Mouse (Mus musculus): Measurements from ENCODE around the gene Qpctl. TPM values are rescaled to one million over a fixed set of nuclear protein-coding genes. Genes with fewer than 3 reads are reported as not detected.
A peak's percentile ranks its signal among the peaks of the same experiment; 100 is the strongest.

Qpctl gene
- polyA plus RNA-seq, 1 experiment: 5.0 TPM

DNA sequence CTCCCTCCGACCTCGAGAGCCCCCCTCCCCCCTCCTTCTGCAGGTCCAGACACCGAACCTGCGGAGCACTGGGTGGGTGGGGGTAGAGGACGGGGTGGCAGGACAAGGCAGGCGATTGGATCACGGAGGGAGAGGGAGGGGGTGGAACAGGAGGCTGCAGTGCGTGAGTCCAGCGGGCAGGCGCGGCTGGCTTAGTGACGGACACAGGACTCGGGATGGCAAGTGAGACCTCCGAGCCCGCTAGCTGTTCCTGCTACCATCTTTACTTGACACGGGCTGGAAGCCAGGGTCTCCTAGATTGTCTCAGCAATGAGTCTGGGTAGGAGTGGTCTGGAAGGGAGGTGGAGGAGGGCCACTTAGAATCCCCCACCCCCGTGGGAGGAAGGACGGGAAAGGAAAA is 28.9 kb upstream of the Qpctl start:
- Histone ChIP-seq H3K9me3 (no peaks in the 10 kb centered on the region), H3K27me3 (replicated peaks) (peaks cover 44% of the 10 kb centered on the region), H3K36me3 (replicated peaks; ENCODE audit: low read length) (peaks cover 10% of the 10 kb centered on the region), H3K4me1 (peaks cover 74% of the 10 kb centered on the region), H3K4me3 (replicated peaks) (peak overlapping the region; percentile 89)
- TF ChIP-seq FLI1 (IDR thresholded peaks at IDR 0.05; ENCODE audit: low read length) (no peak), GATA1 (IDR thresholded peaks at IDR 0.05; ENCODE audit: borderline replicate concordance, low read length) (no peak)

DNA sequence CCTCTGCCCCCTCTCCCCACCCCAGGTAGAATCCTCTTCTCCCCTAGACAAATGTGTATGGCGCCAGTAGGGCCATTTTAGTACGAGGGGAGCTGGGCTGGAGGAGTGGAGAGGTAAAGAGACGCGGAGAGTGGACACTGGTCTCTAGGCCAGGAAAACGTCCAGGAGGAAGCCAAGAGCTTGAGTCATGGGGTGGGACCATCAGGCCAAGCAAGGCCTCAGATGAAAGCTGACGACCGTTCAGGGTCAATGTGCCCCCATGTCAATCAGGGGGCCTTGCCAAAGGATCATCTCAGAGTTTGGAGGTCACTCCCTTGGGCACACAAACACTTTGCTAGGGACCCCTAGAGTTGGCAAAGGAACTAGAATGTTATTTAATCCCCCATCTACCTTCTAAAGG is 28.1 kb upstream of the Qpctl start:
- H3K4me1 ChIP-seq: peaks cover 74% of the 10 kb centered on the region
- peaks cover 51% of the 10 kb centered on the region for H3K27me3 ChIP-seq (replicated peaks)
- no peaks in the 10 kb centered on the region for H3K9me3 ChIP-seq
- TF ChIP-seq FLI1 (IDR thresholded peaks at IDR 0.05; ENCODE audit: low read length) (no peak), GATA1 (IDR thresholded peaks at IDR 0.05; ENCODE audit: borderline replicate concordance, low read length) (no peak)
- no peak overlapping the region for H3K4me3 ChIP-seq (replicated peaks)
- H3K36me3 ChIP-seq (replicated peaks; ENCODE audit: low read length): peaks cover 2% of the 10 kb centered on the region

DNA sequence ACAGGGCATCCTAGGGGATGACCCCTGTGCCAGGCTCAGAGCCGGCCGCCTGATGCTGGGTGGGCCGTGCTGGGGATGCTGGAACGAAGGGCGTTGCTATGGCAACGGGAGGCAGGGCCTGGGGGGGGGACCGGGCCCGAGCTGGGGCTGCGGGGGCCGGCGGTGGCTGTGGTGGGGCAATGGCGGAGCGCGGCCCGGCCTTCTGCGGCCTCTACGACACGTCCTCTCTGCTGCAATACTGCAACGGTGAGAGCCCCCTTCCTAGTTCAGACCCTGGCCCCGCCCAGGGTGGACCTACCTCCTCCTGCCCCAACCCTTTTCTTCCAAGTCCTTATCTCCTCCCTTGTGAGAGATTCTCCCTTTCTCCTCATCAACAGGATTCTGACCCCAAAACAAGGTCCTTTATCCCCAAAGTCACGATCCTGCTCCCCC is 27.4 kb upstream of the Qpctl start:
- Histone ChIP-seq H3K4me3 (replicated peaks) (no peak overlapping the region), H3K27me3 (replicated peaks) (peaks cover 58% of the 10 kb centered on the region), H3K4me1 (peaks cover 74% of the 10 kb centered on the region), H3K9me3 (no peaks in the 10 kb centered on the region), H3K36me3 (replicated peaks; ENCODE audit: low read length) (no peaks in the 10 kb centered on the region)
- TF ChIP-seq FLI1 (IDR thresholded peaks at IDR 0.05; ENCODE audit: low read length) (no peak), GATA1 (IDR thresholded peaks at IDR 0.05; ENCODE audit: borderline replicate concordance, low read length) (no peak)

DNA sequence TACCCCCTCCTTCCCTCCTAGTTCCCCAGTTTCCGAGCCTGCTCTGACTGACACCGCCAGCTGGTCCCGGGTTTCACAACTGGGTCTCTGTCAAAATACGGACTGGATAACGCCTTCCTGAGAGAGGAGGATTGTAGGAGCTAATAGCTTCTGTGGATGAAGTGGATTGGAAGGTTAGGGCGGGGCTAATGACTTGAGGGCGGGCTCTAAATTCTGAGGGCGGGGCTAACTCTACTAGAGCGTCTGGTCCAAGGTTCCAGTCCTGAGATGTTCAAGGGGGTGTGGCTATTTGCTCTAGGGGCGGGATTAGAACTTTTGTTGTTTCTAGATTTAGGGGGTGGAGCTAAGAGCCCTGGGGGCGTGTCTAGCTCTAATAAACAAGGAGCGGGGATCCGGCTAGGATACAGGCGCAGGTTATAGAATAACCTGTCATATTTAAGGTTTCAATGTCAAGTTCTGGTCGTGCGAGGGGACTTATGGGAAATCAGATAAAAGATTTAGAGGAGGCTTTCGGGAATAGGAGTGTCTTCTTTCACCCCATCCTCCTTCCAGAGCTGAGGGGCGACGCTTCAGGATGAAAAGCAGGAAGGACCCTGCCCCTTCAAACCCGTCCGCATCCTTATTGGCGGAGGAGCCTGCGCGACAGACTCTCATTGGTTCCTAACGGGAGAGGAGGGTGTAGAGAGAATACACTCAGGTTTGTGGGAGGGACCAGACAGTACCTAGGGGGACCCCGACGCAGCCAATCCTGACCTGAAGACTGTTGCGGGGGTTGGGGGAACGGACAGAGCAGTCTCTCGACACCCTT is 26.8 kb upstream of the Qpctl start, which contains the start of gene Eml2:
Gene Eml2, plus strand, starts transcription at position 714 of the 808 bp plus-strand sequence.
- H3K27me3 ChIP-seq (replicated peaks): peaks cover 59% of the 10 kb centered on the region
- H3K4me1 ChIP-seq: peaks cover 70% of the 10 kb centered on the region

DNA sequence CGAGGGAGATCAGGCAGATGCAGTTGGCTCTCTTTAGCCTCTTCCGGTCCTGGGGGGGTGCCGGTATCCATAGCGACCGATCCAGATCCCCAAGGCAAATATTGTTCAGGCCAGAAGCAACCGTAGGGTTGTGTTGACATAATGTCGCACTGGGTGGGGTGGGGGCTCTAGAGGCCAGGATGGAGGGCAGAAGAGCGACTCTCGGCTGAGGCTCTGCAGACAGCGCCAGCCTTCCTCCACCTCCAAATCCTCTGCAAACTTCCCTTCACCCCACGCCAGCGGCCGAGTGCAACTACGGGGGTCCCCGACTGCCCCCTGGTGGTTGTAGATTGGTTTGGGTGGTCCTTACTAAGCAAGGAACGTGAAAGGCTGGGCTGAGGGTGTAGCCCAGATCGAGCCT is 23.8 kb upstream of the Qpctl start:
- TF ChIP-seq GATA1 (IDR thresholded peaks at IDR 0.05; ENCODE audit: borderline replicate concordance, low read length) (no peak), FLI1 (IDR thresholded peaks at IDR 0.05; ENCODE audit: low read length) (no peak)
- Histone ChIP-seq H3K27me3 (replicated peaks) (peaks cover 73% of the 10 kb centered on the region), H3K4me1 (peaks cover 65% of the 10 kb centered on the region), H3K36me3 (replicated peaks; ENCODE audit: low read length) (no peaks in the 10 kb centered on the region), H3K9me3 (no peaks in the 10 kb centered on the region), H3K4me3 (replicated peaks) (peak overlapping the region; percentile 85)

More for the DNA sequence above, 26.8 kb upstream of the Qpctl start, which contains the start of gene Eml2:
- Histone ChIP-seq H3K4me3 (replicated peaks) (peak within 1 kb of the TSS; percentile 28), H3K9me3 (no peaks in the 10 kb centered on the region), H3K36me3 (replicated peaks; ENCODE audit: low read length) (no peaks in the 10 kb centered on the region)
- no peak for TF ChIP-seq FLI1 (IDR thresholded peaks at IDR 0.05; ENCODE audit: low read length)
- TF ChIP-seq GATA1 (IDR thresholded peaks at IDR 0.05; ENCODE audit: borderline replicate concordance, low read length): no peak

DNA sequence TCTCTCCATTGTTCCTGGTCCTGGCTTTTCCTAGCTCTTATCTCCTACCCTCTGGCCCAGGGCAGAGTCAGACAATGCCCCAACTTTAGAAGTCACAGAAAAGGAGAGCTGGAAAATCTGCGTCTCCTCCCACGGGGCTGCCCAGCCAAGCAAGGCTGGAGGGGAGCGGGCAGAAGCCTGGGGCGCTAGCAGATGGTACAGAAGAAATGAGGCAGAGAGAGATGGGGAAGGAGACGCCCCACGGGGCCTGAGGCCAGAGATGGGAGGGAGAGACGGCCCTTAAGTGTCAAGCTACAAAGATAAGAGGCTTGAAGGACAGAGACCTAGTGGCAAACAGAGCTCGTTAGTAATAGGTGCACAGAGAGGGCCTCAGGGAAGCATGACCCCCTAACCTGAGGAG is 22.7 kb upstream of the Qpctl start:
- TF ChIP-seq FLI1 (IDR thresholded peaks at IDR 0.05; ENCODE audit: low read length): no peak
- no peak for TF ChIP-seq GATA1 (IDR thresholded peaks at IDR 0.05; ENCODE audit: borderline replicate concordance, low read length)
- Histone ChIP-seq H3K9me3 (peaks cover 10% of the 10 kb centered on the region), H3K4me1 (peaks cover 64% of the 10 kb centered on the region), H3K36me3 (replicated peaks; ENCODE audit: low read length) (no peaks in the 10 kb centered on the region), H3K4me3 (replicated peaks) (no peak overlapping the region), H3K27me3 (replicated peaks) (peaks cover 72% of the 10 kb centered on the region)

DNA sequence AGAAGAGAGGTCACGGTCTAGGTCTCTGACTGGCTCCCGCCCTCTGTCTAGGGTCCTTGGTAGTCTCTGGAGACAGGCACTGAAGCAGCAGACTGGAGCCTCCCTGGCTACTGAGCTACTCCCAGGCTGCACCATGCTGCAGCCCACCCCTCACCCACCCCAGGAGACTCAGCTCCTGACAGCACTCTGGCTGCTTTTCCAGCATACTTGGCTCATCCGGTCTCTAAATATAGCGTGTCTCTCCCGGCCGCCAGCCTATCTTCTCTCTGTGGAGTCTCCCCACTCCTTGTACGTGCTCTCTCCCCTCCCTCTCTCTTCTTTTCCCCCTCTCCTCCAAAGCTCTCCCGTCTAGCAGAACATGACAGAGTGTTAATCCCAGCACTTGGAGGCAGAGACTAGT is 21.1 kb upstream of the Qpctl start:
- H3K4me1 ChIP-seq: peaks cover 62% of the 10 kb centered on the region
- H3K27me3 ChIP-seq (replicated peaks): peaks cover 62% of the 10 kb centered on the region
- H3K9me3 ChIP-seq: peaks cover 12% of the 10 kb centered on the region
- H3K36me3 ChIP-seq (replicated peaks; ENCODE audit: low read length): no peaks in the 10 kb centered on the region
- no peak overlapping the region for H3K4me3 ChIP-seq (replicated peaks)
- TF ChIP-seq FLI1 (IDR thresholded peaks at IDR 0.05; ENCODE audit: low read length) (no peak), GATA1 (IDR thresholded peaks at IDR 0.05; ENCODE audit: borderline replicate concordance, low read length) (no peak)

DNA sequence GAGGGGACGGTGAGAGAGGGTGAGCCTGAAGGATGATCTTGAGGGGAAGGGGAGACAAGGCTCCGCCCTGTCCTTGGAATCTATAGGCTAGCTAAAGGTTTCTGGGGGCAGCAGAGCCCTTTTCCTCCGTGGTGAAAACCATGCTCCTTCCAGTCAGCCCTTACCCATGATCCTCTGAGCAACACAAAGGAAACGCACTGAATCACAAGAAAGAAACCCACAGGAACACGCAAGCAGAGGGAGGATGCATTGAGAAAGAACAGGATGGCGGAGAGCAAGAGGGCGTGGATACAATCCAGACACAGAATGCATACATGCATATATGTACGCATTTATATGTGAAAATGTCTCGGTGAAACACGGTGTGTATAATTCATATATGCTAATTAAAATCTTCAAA is 20.4 kb upstream of the Qpctl start:
- H3K4me1 ChIP-seq: peaks cover 68% of the 10 kb centered on the region
- peaks cover 12% of the 10 kb centered on the region for H3K9me3 ChIP-seq
- peak overlapping the region; percentile 46 for H3K4me3 ChIP-seq (replicated peaks)
- H3K27me3 ChIP-seq (replicated peaks): peaks cover 67% of the 10 kb centered on the region
- TF ChIP-seq GATA1 (IDR thresholded peaks at IDR 0.05; ENCODE audit: borderline replicate concordance, low read length): no peak
- TF ChIP-seq FLI1 (IDR thresholded peaks at IDR 0.05; ENCODE audit: low read length): no peak
- no peaks in the 10 kb centered on the region for H3K36me3 ChIP-seq (replicated peaks; ENCODE audit: low read length)

DNA sequence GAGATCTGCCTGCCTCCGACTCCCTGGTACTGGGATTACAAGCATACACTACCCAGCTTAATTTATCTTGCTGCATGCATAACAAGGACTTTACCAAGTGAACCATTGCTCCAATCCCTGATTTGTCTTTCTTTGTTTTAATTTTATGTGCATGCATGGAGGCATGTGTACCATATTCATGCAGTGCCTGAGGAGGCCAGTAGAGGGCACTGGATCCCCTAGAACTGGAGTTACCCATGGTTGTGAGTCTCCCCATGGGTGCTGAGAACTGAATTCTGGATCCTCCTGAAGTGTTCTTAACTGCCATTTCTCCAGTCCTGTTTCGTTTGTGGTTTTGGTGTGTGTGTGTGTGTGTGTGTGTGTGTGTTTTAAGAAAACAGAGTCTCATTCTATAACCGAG is 17.9 kb upstream of the Qpctl start:
- no peak for TF ChIP-seq GATA1 (IDR thresholded peaks at IDR 0.05; ENCODE audit: borderline replicate concordance, low read length)
- TF ChIP-seq FLI1 (IDR thresholded peaks at IDR 0.05; ENCODE audit: low read length): no peak
- Histone ChIP-seq H3K4me1 (peaks cover 65% of the 10 kb centered on the region), H3K4me3 (replicated peaks) (no peak overlapping the region), H3K27me3 (replicated peaks) (peaks cover 72% of the 10 kb centered on the region), H3K9me3 (peaks cover 12% of the 10 kb centered on the region), H3K36me3 (replicated peaks; ENCODE audit: low read length) (no peaks in the 10 kb centered on the region)

DNA sequence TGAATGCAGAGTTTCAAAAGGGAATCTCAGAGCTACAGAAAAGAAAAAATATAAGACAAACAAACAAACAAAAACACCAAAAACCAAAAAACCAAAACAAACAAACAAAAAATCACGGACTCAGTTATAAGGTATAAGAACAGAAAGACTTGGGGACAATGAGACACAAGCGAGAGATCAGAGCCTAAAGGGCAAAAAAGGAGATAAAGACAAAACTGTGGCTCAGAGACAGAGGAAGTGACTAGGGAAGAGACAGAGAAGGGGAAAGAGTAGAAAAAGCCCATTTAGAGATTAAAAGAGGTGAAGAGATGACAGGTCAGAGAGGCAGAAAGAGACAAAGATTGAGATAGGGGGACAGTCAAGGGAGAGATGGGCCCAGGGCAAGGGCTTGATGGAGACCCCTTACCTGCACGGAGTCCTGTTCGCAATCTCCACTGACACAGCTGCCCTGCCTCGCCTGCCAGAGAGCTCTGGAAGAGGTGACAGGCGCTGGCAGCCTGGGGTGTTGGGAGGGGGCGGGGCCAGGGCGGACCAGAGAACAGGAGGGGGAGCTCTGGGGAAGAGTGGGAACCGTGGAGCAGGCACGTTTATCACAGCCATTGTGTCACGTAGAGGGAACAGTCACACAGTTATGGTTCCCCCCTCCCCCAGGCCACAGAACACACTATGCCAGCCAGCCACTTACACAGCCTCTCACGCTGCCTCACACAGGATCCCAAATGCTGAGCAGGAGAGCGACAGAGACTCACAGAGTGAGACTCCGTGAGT is 16.7 kb upstream of the Qpctl start, which contains the start of gene Gipr:
Gene Gipr, minus strand, starts transcription at position 472 of the 768 bp plus-strand sequence.
- H3K27me3 ChIP-seq (replicated peaks): peaks cover 74% of the 10 kb centered on the region
- H3K36me3 ChIP-seq (replicated peaks; ENCODE audit: low read length): no peaks in the 10 kb centered on the region
- H3K4me1 ChIP-seq: peaks cover 59% of the 10 kb centered on the region
- peaks cover 12% of the 10 kb centered on the region for H3K9me3 ChIP-seq
- peak within 1 kb of the TSS; percentile 86 for H3K4me3 ChIP-seq (replicated peaks)
- TF ChIP-seq FLI1 (IDR thresholded peaks at IDR 0.05; ENCODE audit: low read length) (no peak), GATA1 (IDR thresholded peaks at IDR 0.05; ENCODE audit: borderline replicate concordance, low read length) (no peak)
